Mouse (Mus musculus): ENCODE measurements around the gene Tmem177. TPM values are rescaled to one million over a fixed set of nuclear protein-coding genes. Genes with fewer than 3 reads are reported as not detected.

Gene Tmem177
- polyA plus RNA-seq, 2 experiments, result 2.8 to 3.9 TPM

DNA sequence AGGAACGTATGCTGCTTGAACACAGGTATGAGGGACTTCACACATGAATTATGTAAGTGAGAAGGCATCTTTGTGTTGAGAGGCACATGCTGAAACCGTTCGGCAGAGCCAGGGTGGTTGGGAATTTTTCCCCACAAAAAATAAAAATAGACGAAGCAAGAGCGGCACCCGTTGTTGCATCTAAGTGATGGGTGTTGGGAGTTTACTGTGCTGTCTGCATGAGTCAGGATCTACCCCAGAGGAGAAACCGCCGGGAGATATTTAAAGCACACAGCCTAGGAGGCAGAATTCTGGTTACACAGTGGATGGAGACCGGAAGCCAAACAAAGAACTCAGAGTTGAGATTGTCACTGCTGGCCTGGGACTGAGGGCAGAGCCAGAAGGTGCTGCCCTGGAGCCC lies 21.9 kb downstream of the Tmem177 start:
- TF ChIP-seq EP300 (IDR thresholded peaks at IDR 0.05; ENCODE audit: low read depth), result no peak
- no peak for TF ChIP-seq CTCF (IDR thresholded peaks at IDR 0.05; ENCODE audit: low read depth)
- no peak for DNase-seq (ENCODE audit: low read depth in 3 of 3, low spot score in 3 of 3)

DNA sequence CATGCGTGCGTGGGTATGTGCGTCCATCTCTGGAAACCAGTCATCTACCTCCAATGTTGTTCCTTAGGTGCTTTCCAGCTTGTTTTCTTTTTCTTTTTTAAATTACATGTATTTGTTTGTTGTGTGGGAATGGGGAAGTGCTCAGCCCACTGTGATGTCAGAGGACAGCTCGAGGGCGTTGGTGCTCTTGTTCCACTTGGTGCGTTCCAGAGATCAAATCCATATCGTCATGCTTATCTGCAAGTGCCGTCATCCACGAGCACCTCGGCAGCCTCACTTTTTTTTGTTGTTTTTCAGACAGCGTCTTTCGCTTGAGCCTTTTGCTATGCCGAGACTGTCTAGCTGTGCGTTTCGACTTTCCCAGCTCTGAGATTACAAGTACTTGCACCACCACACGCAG lies 23.7 kb downstream of the Tmem177 start:
- 71% methylated on average over 16 of the region's 16 CpGs for WGBS (ENCODE audit: insufficient replicate concordance)
- no peak overlapping the region for H3K4me2 ChIP-seq (ENCODE audit: low read depth)
- H3K36me3 ChIP-seq (replicated peaks; ENCODE audit: control insufficient read depth, insufficient read depth, low read depth), result no peaks in the 10 kb centered on the region
- no peak overlapping the region; the same call in 1 of the 2 replicates for H3K9ac ChIP-seq (replicated peaks)
- ATAC-seq (ENCODE audit: insufficient read depth) (no peak), DNase-seq (ENCODE audit: low read depth in 3 of 3, low spot score in 3 of 3) (no peak)
- no peaks in the 10 kb centered on the region; a peak in 1 of 4 replicates for H3K4me1 ChIP-seq (replicated peaks; ENCODE audit: control insufficient read depth in 2 of 2, insufficient read depth in 2 of 2, low read length in 1 of 2)
- H3K9me3 ChIP-seq (ENCODE audit: control insufficient read depth, low read length), result no peaks in the 10 kb centered on the region
- no peak for TF ChIP-seq EP300 (IDR thresholded peaks at IDR 0.05; ENCODE audit: low read depth)
- TF ChIP-seq CTCF (IDR thresholded peaks at IDR 0.05; ENCODE audit: low read depth), result no peak
- no peaks in the 10 kb centered on the region for H3K27me3 ChIP-seq (ENCODE audit: control insufficient read depth, insufficient read depth, low read length)
- no peak overlapping the region for H3K27ac ChIP-seq
- no peak overlapping the region for H3K4me3 ChIP-seq (ENCODE audit: insufficient read depth in 1 of 2, low read depth in 2 of 2, low read length in 2 of 2)

More for the DNA sequence above, 21.9 kb downstream of the Tmem177 start:
- H3K9me3 ChIP-seq (ENCODE audit: control insufficient read depth, low read length), result no peaks in the 10 kb centered on the region
- H3K36me3 ChIP-seq (replicated peaks; ENCODE audit: control insufficient read depth, insufficient read depth, low read depth), result no peaks in the 10 kb centered on the region
- no peaks in the 10 kb centered on the region for H3K27me3 ChIP-seq (ENCODE audit: control insufficient read depth, insufficient read depth, low read length)
- WGBS (ENCODE audit: insufficient replicate concordance), result 70% methylated on average over 9 of the region's 9 CpGs
- H3K9ac ChIP-seq (replicated peaks), result no peak overlapping the region
- H3K27ac ChIP-seq, result no peak overlapping the region
- H3K4me2 ChIP-seq (ENCODE audit: low read depth), result no peak overlapping the region
- no peaks in the 10 kb centered on the region for H3K4me1 ChIP-seq (replicated peaks; ENCODE audit: control insufficient read depth in 2 of 2, insufficient read depth in 2 of 2, low read length in 1 of 2)
- no peak for ATAC-seq (ENCODE audit: insufficient read depth)
- no peak overlapping the region for H3K4me3 ChIP-seq (ENCODE audit: insufficient read depth in 1 of 2, low read depth in 2 of 2, low read length in 2 of 2)

DNA sequence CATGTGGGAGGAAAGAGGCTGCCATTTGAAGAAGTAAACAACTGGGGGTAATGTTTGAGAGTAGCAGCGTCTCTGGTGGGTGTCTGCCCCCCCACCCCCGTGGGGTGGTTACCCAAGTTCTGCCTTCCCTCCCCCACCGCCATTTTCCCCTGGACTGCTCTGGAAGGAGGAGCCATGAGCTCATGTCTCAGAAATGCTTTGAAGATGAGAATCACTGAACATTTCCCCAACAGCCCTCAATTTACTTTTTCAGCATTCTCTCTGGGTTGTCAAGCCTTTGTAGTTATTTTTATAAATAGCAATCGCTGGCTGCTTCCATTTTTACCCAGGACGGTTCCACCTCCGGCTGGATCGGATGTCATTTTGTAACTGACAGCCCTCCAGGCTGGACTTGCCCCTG lies 26.7 kb downstream of the Tmem177 start:
- TF ChIP-seq CTCF (IDR thresholded peaks at IDR 0.05; ENCODE audit: low read depth), result no peak
- no peak for TF ChIP-seq EP300 (IDR thresholded peaks at IDR 0.05; ENCODE audit: low read depth)
- DNase-seq (ENCODE audit: low read depth in 3 of 3, low spot score in 3 of 3) (no peak), ATAC-seq (ENCODE audit: insufficient read depth) (no peak)
- no peaks in the 10 kb centered on the region for H3K36me3 ChIP-seq (replicated peaks; ENCODE audit: control insufficient read depth, insufficient read depth, low read depth)
- no peaks in the 10 kb centered on the region; a peak in 1 of 4 replicates for H3K4me1 ChIP-seq (replicated peaks; ENCODE audit: control insufficient read depth in 2 of 2, insufficient read depth in 2 of 2, low read length in 1 of 2)
- H3K9me3 ChIP-seq (ENCODE audit: control insufficient read depth, low read length), result no peaks in the 10 kb centered on the region
- H3K4me2 ChIP-seq (ENCODE audit: low read depth), result no peak overlapping the region
- H3K4me3 ChIP-seq (ENCODE audit: insufficient read depth in 1 of 2, low read depth in 2 of 2, low read length in 2 of 2), result no peak overlapping the region
- H3K9ac ChIP-seq (replicated peaks), result no peak overlapping the region
- H3K27ac ChIP-seq, result no peak overlapping the region
- WGBS (ENCODE audit: insufficient replicate concordance), result 65% methylated on average over 7 of the region's 7 CpGs
- no peaks in the 10 kb centered on the region for H3K27me3 ChIP-seq (ENCODE audit: control insufficient read depth, insufficient read depth, low read length)

DNA sequence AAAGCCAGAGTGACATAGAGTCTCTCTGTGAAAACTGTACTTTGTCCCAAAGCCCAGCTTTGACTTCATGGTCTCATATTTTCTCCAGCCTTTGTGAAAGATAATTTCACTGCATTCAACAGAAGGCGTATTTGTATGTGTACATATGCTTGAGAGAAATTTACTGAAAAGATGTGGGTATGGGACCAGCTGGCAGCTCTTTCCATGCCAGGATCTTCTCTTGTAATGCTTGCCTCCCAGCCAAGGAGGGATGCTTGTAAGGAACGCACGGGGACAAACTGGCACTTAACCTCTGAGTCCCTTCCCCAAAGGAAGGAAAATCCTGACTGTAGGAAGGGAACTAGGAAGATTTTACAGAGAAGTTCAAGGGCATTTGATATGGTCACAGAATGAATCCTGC lies 28.7 kb downstream of the Tmem177 start:
- H3K9ac ChIP-seq (replicated peaks), result no peak overlapping the region
- 73% methylated on average over 3 of the region's 3 CpGs for WGBS (ENCODE audit: insufficient replicate concordance)
- H3K36me3 ChIP-seq (replicated peaks; ENCODE audit: control insufficient read depth, insufficient read depth, low read depth), result no peaks in the 10 kb centered on the region

DNA sequence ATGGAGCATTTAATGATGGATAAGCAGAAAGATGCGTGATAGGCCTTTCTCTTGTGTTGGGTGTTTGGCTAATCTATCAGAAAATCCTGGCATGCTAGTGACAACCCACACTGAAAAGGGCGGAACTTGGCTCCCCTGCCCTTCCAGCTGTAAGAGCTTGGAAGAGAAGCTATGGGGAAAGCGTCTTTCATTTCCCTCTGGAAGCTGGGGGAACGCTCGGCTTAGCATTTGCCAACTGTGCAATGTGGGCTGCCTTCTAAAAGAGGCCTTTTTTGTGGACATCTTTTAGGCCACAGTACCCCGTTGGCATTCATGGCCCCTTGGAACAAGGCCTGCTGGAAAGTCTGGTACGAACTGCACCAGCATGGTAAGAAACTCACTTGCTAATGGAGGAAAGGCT lies 34.1 kb downstream of the Tmem177 start:
- no peaks in the 10 kb centered on the region for H3K4me1 ChIP-seq (replicated peaks; ENCODE audit: control insufficient read depth in 2 of 2, insufficient read depth in 2 of 2, low read length in 1 of 2)
- ATAC-seq (ENCODE audit: insufficient read depth) (no peak), DNase-seq (ENCODE audit: low read depth in 3 of 3, low spot score in 3 of 3) (no peak)
- no peaks in the 10 kb centered on the region for H3K9me3 ChIP-seq (ENCODE audit: control insufficient read depth, low read length)
- 68% methylated on average over 7 of the region's 7 CpGs for WGBS (ENCODE audit: insufficient replicate concordance)
- TF ChIP-seq EP300 (IDR thresholded peaks at IDR 0.05; ENCODE audit: low read depth) (no peak), CTCF (IDR thresholded peaks at IDR 0.05; ENCODE audit: low read depth) (no peak)
- H3K4me3 ChIP-seq (ENCODE audit: insufficient read depth in 1 of 2, low read depth in 2 of 2, low read length in 2 of 2), result no peak overlapping the region
- H3K9ac ChIP-seq (replicated peaks), result no peak overlapping the region
- H3K27ac ChIP-seq, result no peak overlapping the region
- H3K27me3 ChIP-seq (ENCODE audit: control insufficient read depth, insufficient read depth, low read length), result no peaks in the 10 kb centered on the region
- no peaks in the 10 kb centered on the region for H3K36me3 ChIP-seq (replicated peaks; ENCODE audit: control insufficient read depth, insufficient read depth, low read depth)
- H3K4me2 ChIP-seq (ENCODE audit: low read depth), result no peak overlapping the region

More for the DNA sequence above, 28.7 kb downstream of the Tmem177 start:
- H3K4me2 ChIP-seq (ENCODE audit: low read depth), result no peak overlapping the region
- no peak overlapping the region for H3K27ac ChIP-seq
- H3K4me3 ChIP-seq (ENCODE audit: insufficient read depth in 1 of 2, low read depth in 2 of 2, low read length in 2 of 2), result no peak overlapping the region
- H3K4me1 ChIP-seq (replicated peaks; ENCODE audit: control insufficient read depth in 2 of 2, insufficient read depth in 2 of 2, low read length in 1 of 2), result no peaks in the 10 kb centered on the region; a peak in 1 of 4 replicates
- ATAC-seq (ENCODE audit: insufficient read depth), result no peak
- H3K9me3 ChIP-seq (ENCODE audit: control insufficient read depth, low read length), result no peaks in the 10 kb centered on the region
- DNase-seq (ENCODE audit: low read depth in 3 of 3, low spot score in 3 of 3), result no peak
- H3K27me3 ChIP-seq (ENCODE audit: control insufficient read depth, insufficient read depth, low read length), result no peaks in the 10 kb centered on the region
- TF ChIP-seq CTCF (IDR thresholded peaks at IDR 0.05; ENCODE audit: low read depth), result no peak
- TF ChIP-seq EP300 (IDR thresholded peaks at IDR 0.05; ENCODE audit: low read depth), result no peak
